Mouse (Mus musculus): ENCODE results near the gene Tm6sf2. TPM values are rescaled to one million over a fixed set of nuclear protein-coding genes. Genes with fewer than 3 reads are reported as not detected.
"Not testable (repeated sequence)": the region's sequence is repeated elsewhere in the genome, so short reads cannot be mapped to it uniquely, and the experiment has no call there.

The Tm6sf2 gene
- polyA plus RNA-seq, 1 experiment = not detected

- Histone ChIP-seq H3K4me1 (ENCODE audit: control insufficient read depth, insufficient read depth, low read length) (peaks cover 2% of the 10 kb centered on the region; the same call in 1 of the 2 replicates), H3K4me3 (ENCODE audit: insufficient read depth, low read depth, low read length) (no peak overlapping the region), H3K27ac (ENCODE audit: insufficient read depth, low read depth, low read length) (no peak overlapping the region)
- no peak for TF ChIP-seq CTCF (IDR thresholded peaks at IDR 0.05; ENCODE audit: insufficient read depth, low read depth, low read length)
- no peak for TF ChIP-seq POLR2A (IDR thresholded peaks at IDR 0.05; ENCODE audit: insufficient read depth, low read depth, low read length)
Observed at GRCm38 (mm10) chr8:70049662-70050061, 23.1 kb upstream of the Tm6sf2 start.

GRCm38 (mm10) chr8:70050434-70050833 is 22.3 kb upstream of the Tm6sf2 start:
- 97% methylated on average over 5 of the region's 5 CpGs for WGBS
- not testable (repeated sequence) for H3K4me3 ChIP-seq (ENCODE audit: insufficient read depth, low read depth, low read length); H3K4me1 ChIP-seq (ENCODE audit: control insufficient read depth, insufficient read depth, low read length); H3K27ac ChIP-seq (ENCODE audit: insufficient read depth, low read depth, low read length)

- 87% methylated on average over 1 of the region's 1 CpGs for WGBS
- Histone ChIP-seq H3K27ac (ENCODE audit: insufficient read depth, low read depth, low read length) (no peak overlapping the region), H3K4me3 (ENCODE audit: insufficient read depth, low read depth, low read length) (no peak overlapping the region), H3K4me1 (ENCODE audit: control insufficient read depth, insufficient read depth, low read length) (no peaks in the 10 kb centered on the region)
- no peak for TF ChIP-seq CTCF (IDR thresholded peaks at IDR 0.05; ENCODE audit: insufficient read depth, low read depth, low read length)
- TF ChIP-seq POLR2A (IDR thresholded peaks at IDR 0.05; ENCODE audit: insufficient read depth, low read depth, low read length) = no peak
Observed at GRCm38 (mm10) chr8:70057721-70058120, 15.0 kb upstream of the Tm6sf2 start.

GRCm38 (mm10) chr8:70071836-70072440 is 786 bp upstream of the Tm6sf2 start:
- WGBS = 80% methylated on average over 2 of the region's 2 CpGs
- Histone ChIP-seq H3K27ac (ENCODE audit: insufficient read depth, low read depth, low read length) (no peak overlapping the region), H3K4me3 (ENCODE audit: insufficient read depth, low read depth, low read length) (no peak overlapping the region), H3K4me1 (ENCODE audit: control insufficient read depth, insufficient read depth, low read length) (peaks cover 3% of the 10 kb centered on the region; the same call in 1 of the 2 replicates)
- TF ChIP-seq CTCF (IDR thresholded peaks at IDR 0.05; ENCODE audit: insufficient read depth, low read depth, low read length) (no peak), POLR2A (IDR thresholded peaks at IDR 0.05; ENCODE audit: insufficient read depth, low read depth, low read length) (no peak)

- 66% methylated on average over 8 of the region's 8 CpGs for WGBS
- TF ChIP-seq CTCF (IDR thresholded peaks at IDR 0.05; ENCODE audit: insufficient read depth, low read depth, low read length) = no peak
- TF ChIP-seq POLR2A (IDR thresholded peaks at IDR 0.05; ENCODE audit: insufficient read depth, low read depth, low read length) = no peak
- Histone ChIP-seq H3K4me3 (ENCODE audit: insufficient read depth, low read depth, low read length) (no peak overlapping the region), H3K4me1 (ENCODE audit: control insufficient read depth, insufficient read depth, low read length) (peaks cover 3% of the 10 kb centered on the region; the same call in 1 of the 2 replicates), H3K27ac (ENCODE audit: insufficient read depth, low read depth, low read length) (no peak overlapping the region)
Observed at GRCm38 (mm10) chr8:70073120-70073519, 396 bp downstream of the Tm6sf2 start.

GRCm38 (mm10) chr8:70073682-70074081 is 958 bp downstream of the Tm6sf2 start:
- Histone ChIP-seq H3K4me1 (ENCODE audit: control insufficient read depth, insufficient read depth, low read length) (peaks cover 3% of the 10 kb centered on the region; the same call in 1 of the 2 replicates), H3K27ac (ENCODE audit: insufficient read depth, low read depth, low read length) (no peak overlapping the region), H3K4me3 (ENCODE audit: insufficient read depth, low read depth, low read length) (no peak overlapping the region)
- TF ChIP-seq POLR2A (IDR thresholded peaks at IDR 0.05; ENCODE audit: insufficient read depth, low read depth, low read length) (no peak), CTCF (IDR thresholded peaks at IDR 0.05; ENCODE audit: insufficient read depth, low read depth, low read length) (no peak)
- 92% methylated on average over 1 of the region's 1 CpGs for WGBS

GRCm38 (mm10) chr8:70081976-70082375 is 9.3 kb downstream of the Tm6sf2 start:
- Histone ChIP-seq H3K4me1 (ENCODE audit: control insufficient read depth, insufficient read depth, low read length) (peaks cover 21% of the 10 kb centered on the region), H3K4me3 (ENCODE audit: insufficient read depth, low read depth, low read length) (no peak overlapping the region), H3K27ac (ENCODE audit: insufficient read depth, low read depth, low read length) (no peak overlapping the region)
- TF ChIP-seq POLR2A (IDR thresholded peaks at IDR 0.05; ENCODE audit: insufficient read depth, low read depth, low read length) = no peak
- TF ChIP-seq CTCF (IDR thresholded peaks at IDR 0.05; ENCODE audit: insufficient read depth, low read depth, low read length) = no peak
- WGBS = 76% methylated on average over 2 of the region's 2 CpGs

GRCm38 (mm10) chr8:70083285-70083684 is 10.6 kb downstream of the Tm6sf2 start, which contains the start of gene Hapln4:
Hapln4 (plus strand) TSS chr8:70083457.
- no peak within 1 kb of the TSS for H3K27ac ChIP-seq (ENCODE audit: insufficient read depth, low read depth, low read length)
- no peak for TF ChIP-seq POLR2A (IDR thresholded peaks at IDR 0.05; ENCODE audit: insufficient read depth, low read depth, low read length)
- peaks cover 26% of the 10 kb centered on the region for H3K4me1 ChIP-seq (ENCODE audit: control insufficient read depth, insufficient read depth, low read length)
- WGBS = 2% methylated on average over 26 of the region's 26 CpGs
- H3K4me3 ChIP-seq (ENCODE audit: insufficient read depth, low read depth, low read length) = peak within 1 kb of the TSS; percentile 56

GRCm38 (mm10) chr8:70084191-70085065 is 11.7 kb downstream of the Tm6sf2 start:
- peaks cover 36% of the 10 kb centered on the region for H3K4me1 ChIP-seq (ENCODE audit: control insufficient read depth, insufficient read depth, low read length)
- H3K4me3 ChIP-seq (ENCODE audit: insufficient read depth, low read depth, low read length) = peak overlapping the region; percentile 56
- no peak for TF ChIP-seq POLR2A (IDR thresholded peaks at IDR 0.05; ENCODE audit: insufficient read depth, low read depth, low read length)
- 3% methylated on average over 71 of the region's 71 CpGs for WGBS
- no peak overlapping the region for H3K27ac ChIP-seq (ENCODE audit: insufficient read depth, low read depth, low read length)

Data from olfactory bulb, adult 2 months (tissue).